Mouse (Mus musculus): ENCODE results near the gene Ablim2. TPM values are rescaled to one million over a fixed set of nuclear protein-coding genes. Genes with fewer than 3 reads are reported as not detected.

Ablim2 gene
- total RNA-seq, 2 experiments from 2014 or later: 12.2 to 17.5 TPM

- intact Hi-C loops (cut with DNase I): no loop called here
- DNase-seq: no peak
These were observed 175.4 kb downstream of the Ablim2 start for GRCm38 (mm10) chr5:35933059-35933458.

Other genes starting within 250 kb of the Ablim2 start
- gene Cpz, start 232.2 kb upstream of the Ablim2 start, total RNA-seq (2021): 1 to 10 TPM; 4.2 to 5.6 TPM
- 1 to 10 TPM; 2.8 to 3.1 TPM for gene Trmt44, start 182.8 kb upstream of the Ablim2 start, total RNA-seq (2021)
- gene Acox3, start 174.8 kb upstream of the Ablim2 start, total RNA-seq (2021): 10 to 100 TPM; 24.8 to 27.3 TPM
- 100 to 1,000 TPM; 108 to 149 TPM for gene Htra3, start 78.1 kb upstream of the Ablim2 start, total RNA-seq (2021)
- gene Sh3tc1, start 17.9 kb upstream of the Ablim2 start, total RNA-seq (2021): 10 to 100 TPM in 1 of 2 experiments, 1 to 10 TPM in 1; 9.8 to 10.6 TPM
- gene Afap1, start 135.4 kb downstream of the Ablim2 start, total RNA-seq (2021): 10 to 100 TPM; 28.3 to 28.7 TPM